Mouse (Mus musculus) stomach, embryonic 16.5 days (tissue): ENCODE measurements around the gene Bik. TPM values are rescaled to one million over a fixed set of nuclear protein-coding genes. Genes with fewer than 3 reads are reported as not detected.
A peak's percentile ranks its signal among the peaks of the same experiment; 100 is the strongest.

Source experiments
- ATAC-seq: fragments of 200-750 bp; cut with Nextera tagmentation; 2 replicates; pipeline ENCODE4 v1.8.0; 2017; ENCODE audit warnings: moderate number of reproducible peaks, moderate TSS enrichment; ENCODE audit not compliant: insufficient read depth, low FRiP score
- H3K27ac ChIP-seq: fragments of 300-500 bp; sonication (generic); 2 replicates; pipeline ENCODE4 v1.5.1; 2014; ENCODE audit warnings: low read length
- H3K27me3 ChIP-seq: fragments of 300-500 bp; sonication (generic); 2 replicates; pipeline ENCODE4 v1.6.1; 2014; ENCODE audit warnings: low read length, control low read depth, mixed read lengths; ENCODE audit not compliant: control insufficient read depth, insufficient read depth
- H3K36me3 ChIP-seq: fragments of 300-500 bp; sonication (generic); 2 replicates; pipeline ENCODE4 v1.6.1; 2014; ENCODE audit warnings: low read length; ENCODE audit not compliant: control insufficient read depth, insufficient read depth
- H3K4me1 ChIP-seq: fragments of 300-500 bp; sonication (generic); 2 replicates; pipeline ENCODE4 v1.6.1; 2014; ENCODE audit warnings: low read length, control low read depth, mixed read lengths; ENCODE audit not compliant: control insufficient read depth, insufficient read depth
- H3K4me2 ChIP-seq: fragments of 300-500 bp; sonication (generic); 2 replicates; pipeline ENCODE4 v1.6.1; 2014; ENCODE audit warnings: low read depth, low read length, mixed read lengths
- H3K4me3 ChIP-seq: fragments of 300-500 bp; sonication (generic); replicated peaks from 2 replicates; pipeline ENCODE4 v1.5.1; 2014; ENCODE audit warnings: mild to moderate bottlenecking, low read length
- H3K9ac ChIP-seq: fragments of 300-500 bp; sonication (generic); 2 replicates; pipeline ENCODE4 v1.6.1; 2014; ENCODE audit warnings: low read length
- H3K9me3 ChIP-seq: fragments of 300-500 bp; sonication (generic); replicated peaks from 2 replicates; pipeline ENCODE4 v1.6.1; 2016; ENCODE audit warnings: low read length, control low read depth; ENCODE audit not compliant: control insufficient read depth
- WGBS: fragments of 180-500 bp; shearing (Covaris S2); extraction: QIAGEN DNeasy Blood & Tissue Kit; methylation state at CpG from one replicate; pipeline ENCODE4 v1.1.7; 2014; 5-methylcytosine and 5-hydroxymethylcytosine counted together
- polyA plus RNA-seq: library from polyadenylated mRNA; unstranded; fragments of >200 nt; fragmentation: Nextera tagmentation; extraction: Ambion mirVana; gene quantifications from 2 replicates; pipeline ENCODE4 v1.2.1, GENCODE M21; 2015

Bik gene
- polyA plus RNA-seq, 1 experiment from 2014 or later: 7.0 TPM

- WGBS: 83% methylated on average over 3 of the region's 3 CpGs
- no peak overlapping the region for H3K27ac ChIP-seq
- peaks cover 12% of the 10 kb centered on the region for H3K4me1 ChIP-seq
Observed at GRCm38 (mm10) chr15:83567728-83568127, 41.1 kb downstream of the Bik start.

GRCm38 (mm10) chr15:83568544-83568943 lies 41.9 kb downstream of the Bik start:
- Histone ChIP-seq H3K27ac (no peak overlapping the region), H3K4me2 (no peak overlapping the region), H3K9me3 (no peaks in the 10 kb centered on the region), H3K4me1 (peaks cover 5% of the 10 kb centered on the region), H3K27me3 (no peaks in the 10 kb centered on the region), H3K36me3 (no peaks in the 10 kb centered on the region), H3K4me3 (no peak overlapping the region), H3K9ac (no peak overlapping the region)
- 95% methylated on average over 5 of the region's 5 CpGs for WGBS
- no peak for ATAC-seq

More at GRCm38 (mm10) chr15:83567728-83568127, 41.1 kb downstream of the Bik start:
- H3K9ac ChIP-seq: no peak overlapping the region
- H3K4me2 ChIP-seq: no peak overlapping the region
- no peak for ATAC-seq
- H3K9me3 ChIP-seq: no peaks in the 10 kb centered on the region
- no peak overlapping the region for H3K4me3 ChIP-seq
- H3K36me3 ChIP-seq: no peaks in the 10 kb centered on the region
- H3K27me3 ChIP-seq: no peaks in the 10 kb centered on the region

GRCm38 (mm10) chr15:83569682-83570081 lies 43.0 kb downstream of the Bik start:
- H3K4me2 ChIP-seq: no peak overlapping the region
- no peak for ATAC-seq
- H3K27me3 ChIP-seq: no peaks in the 10 kb centered on the region
- H3K9ac ChIP-seq: no peak overlapping the region
- no peak overlapping the region for H3K4me3 ChIP-seq
- 42% methylated on average over 11 of the region's 11 CpGs for WGBS
- no peaks in the 10 kb centered on the region for H3K9me3 ChIP-seq
- H3K27ac ChIP-seq: no peak overlapping the region
- no peaks in the 10 kb centered on the region; the same call in 1 of the 2 replicates for H3K36me3 ChIP-seq
- H3K4me1 ChIP-seq: no peaks in the 10 kb centered on the region

- WGBS: 69% methylated on average over 2 of the region's 2 CpGs
Observed at GRCm38 (mm10) chr15:83570641-83571040, 44.0 kb downstream of the Bik start.

GRCm38 (mm10) chr15:83571636-83572035 lies 45.0 kb downstream of the Bik start:
- no peak overlapping the region for H3K4me2 ChIP-seq
- no peaks in the 10 kb centered on the region for H3K27me3 ChIP-seq
- no peaks in the 10 kb centered on the region for H3K4me1 ChIP-seq
- H3K27ac ChIP-seq: no peak overlapping the region
- H3K9me3 ChIP-seq: no peaks in the 10 kb centered on the region
- 82% methylated on average over 5 of the region's 5 CpGs for WGBS
- H3K4me3 ChIP-seq: no peak overlapping the region
- no peak for ATAC-seq
- peaks cover 8% of the 10 kb centered on the region for H3K36me3 ChIP-seq
- H3K9ac ChIP-seq: no peak overlapping the region

More at GRCm38 (mm10) chr15:83570641-83571040, 44.0 kb downstream of the Bik start:
- no peaks in the 10 kb centered on the region; the same call in 1 of the 2 replicates for H3K36me3 ChIP-seq
- no peaks in the 10 kb centered on the region for H3K4me1 ChIP-seq
- no peaks in the 10 kb centered on the region for H3K27me3 ChIP-seq
- no peak overlapping the region for H3K4me2 ChIP-seq
- no peaks in the 10 kb centered on the region for H3K9me3 ChIP-seq
- no peak overlapping the region for H3K4me3 ChIP-seq
- ATAC-seq: no peak
- H3K27ac ChIP-seq: no peak overlapping the region
- no peak overlapping the region for H3K9ac ChIP-seq

GRCm38 (mm10) chr15:83572132-83572531 lies 45.5 kb downstream of the Bik start:
- Histone ChIP-seq H3K36me3 (peaks cover 13% of the 10 kb centered on the region), H3K4me2 (no peak overlapping the region), H3K27ac (no peak overlapping the region), H3K9ac (no peak overlapping the region), H3K4me1 (no peaks in the 10 kb centered on the region), H3K27me3 (no peaks in the 10 kb centered on the region), H3K4me3 (no peak overlapping the region), H3K9me3 (no peaks in the 10 kb centered on the region)
- WGBS: 72% methylated on average over 4 of the region's 4 CpGs
- ATAC-seq: no peak

- H3K4me1 ChIP-seq: no peaks in the 10 kb centered on the region
- peaks cover 21% of the 10 kb centered on the region for H3K36me3 ChIP-seq
- no peaks in the 10 kb centered on the region for H3K27me3 ChIP-seq
- no peak overlapping the region for H3K4me3 ChIP-seq
- ATAC-seq: no peak
- no peaks in the 10 kb centered on the region for H3K9me3 ChIP-seq
- no peak overlapping the region for H3K4me2 ChIP-seq
- 95% methylated on average over 12 of the region's 12 CpGs for WGBS
- no peak overlapping the region for H3K27ac ChIP-seq
- H3K9ac ChIP-seq: no peak overlapping the region
Observed at GRCm38 (mm10) chr15:83573606-83574005, 46.9 kb downstream of the Bik start.

- no peak overlapping the region; the same call in 1 of the 2 replicates for H3K27ac ChIP-seq
- peaks cover 24% of the 10 kb centered on the region for H3K36me3 ChIP-seq
- no peaks in the 10 kb centered on the region for H3K27me3 ChIP-seq
- H3K9ac ChIP-seq: no peak overlapping the region
- WGBS: 72% methylated on average over 6 of the region's 6 CpGs
- H3K4me1 ChIP-seq: no peaks in the 10 kb centered on the region
- ATAC-seq: 0 out of 2 replicates have a peak, but pooled peaks have one; percentile 8
- H3K9me3 ChIP-seq: no peaks in the 10 kb centered on the region
- H3K4me2 ChIP-seq: no peak overlapping the region
- H3K4me3 ChIP-seq: no peak overlapping the region
Observed at GRCm38 (mm10) chr15:83574731-83575351, 48.2 kb downstream of the Bik start.

- H3K27me3 ChIP-seq: no peaks in the 10 kb centered on the region
- H3K27ac ChIP-seq: no peak overlapping the region; the same call in 1 of the 2 replicates
- H3K36me3 ChIP-seq: peaks cover 29% of the 10 kb centered on the region
- H3K4me1 ChIP-seq: no peaks in the 10 kb centered on the region
- H3K4me3 ChIP-seq: no peak overlapping the region
- H3K9ac ChIP-seq: no peak overlapping the region
- 91% methylated on average over 8 of the region's 8 CpGs for WGBS
- H3K9me3 ChIP-seq: no peaks in the 10 kb centered on the region
- no peak overlapping the region for H3K4me2 ChIP-seq
- no peak for ATAC-seq
Observed at GRCm38 (mm10) chr15:83575543-83575942, 48.9 kb downstream of the Bik start.
